Mouse (Mus musculus) liver, adult 2 months (tissue): ENCODE measurements around the gene Zfp963.
A peak's percentile ranks its signal among the peaks of the same experiment; 100 is the strongest.

Experiments used
- CTCF ChIP-seq: fragments of 200-500 bp; IDR thresholded peaks from 2 replicates; pipeline ENCODE4 v1.5.1; 2011; ENCODE audit warnings: low read depth, low read length, control low read depth
- POLR2A ChIP-seq: fragments of 200-500 bp; IDR thresholded peaks from 2 replicates; pipeline ENCODE4 v1.6.1; 2011; ENCODE audit warnings: low read length, control low read depth; ENCODE audit not compliant: insufficient read depth; ENCODE audit errors: extremely low read depth

DNA sequence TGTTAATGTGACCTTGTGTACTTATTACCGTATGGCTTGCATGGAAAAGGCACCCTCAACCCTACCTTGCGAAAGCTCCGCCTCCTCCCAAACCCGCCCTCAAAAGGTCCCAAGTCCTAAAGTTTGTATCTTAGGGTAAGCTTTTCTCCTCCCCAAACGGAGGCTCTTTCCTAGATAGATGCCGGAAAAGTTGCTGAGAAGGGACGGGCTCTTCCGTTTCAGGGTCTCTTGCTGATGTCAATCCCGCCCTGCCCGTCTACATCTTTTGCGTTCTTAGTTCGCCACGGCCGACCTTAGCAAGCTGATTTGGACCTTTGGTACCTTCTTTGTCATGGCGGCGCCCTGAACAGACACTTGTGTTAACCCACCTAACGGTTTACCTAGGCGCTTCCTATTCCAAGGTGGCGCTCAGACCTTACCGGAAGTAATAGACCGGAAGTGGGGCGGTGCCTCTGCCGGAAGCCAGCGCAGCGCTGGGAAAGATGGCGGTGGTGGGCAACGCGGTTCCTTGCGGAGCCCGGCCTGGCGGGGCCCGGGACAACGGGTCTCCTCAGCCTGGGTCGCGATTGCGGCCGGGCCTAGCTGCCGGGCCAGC, 41.1 kb upstream of the Zfp963 start, which contains the start of the genes Atp13a1 and Zfp866:
- TF ChIP-seq POLR2A (peak; percentile 74; the same call in 1 of the 2 replicates), CTCF (no peak)
